Mouse (Mus musculus) brain, embryonic 14.5 days (tissue): ENCODE data around the gene Gm13697. TPM values are rescaled to one million over a fixed set of nuclear protein-coding genes. Genes with fewer than 3 reads are reported as not detected.

Experiments used
- DNase-seq: peaks from one replicate; pipeline ENCODE4 v3.0.0-alpha.2; 2011; ENCODE audit warnings: low read depth
- CTCF ChIP-seq: fragments of 200-500 bp; IDR thresholded peaks from 2 replicates; pipeline ENCODE4 v1.5.1; 2012; ENCODE audit warnings: inconsistent platforms, mild to moderate bottlenecking, moderate library complexity, borderline replicate concordance; ENCODE audit not compliant: insufficient read depth, insufficient read length; ENCODE audit errors: extremely low read depth
- POLR2A ChIP-seq: fragments of 200-500 bp; IDR thresholded peaks from 2 replicates; pipeline ENCODE4 v1.6.1; 2012; ENCODE audit warnings: mild to moderate bottlenecking, inconsistent platforms, borderline replicate concordance; ENCODE audit not compliant: poor library complexity, insufficient read depth, insufficient read length, severe bottlenecking; ENCODE audit errors: extremely low read depth
- polyA plus RNA-seq: library from polyadenylated mRNA; depleted of rRNA; stranded (reverse); fragments of >200 nt; gene quantifications from 2 replicates; pipeline ENCODE4 v1.2.3, GENCODE M21; 2012; rRNA removed

Gene Gm13697
- polyA plus RNA-seq, 1 experiment: not detected

DNA sequence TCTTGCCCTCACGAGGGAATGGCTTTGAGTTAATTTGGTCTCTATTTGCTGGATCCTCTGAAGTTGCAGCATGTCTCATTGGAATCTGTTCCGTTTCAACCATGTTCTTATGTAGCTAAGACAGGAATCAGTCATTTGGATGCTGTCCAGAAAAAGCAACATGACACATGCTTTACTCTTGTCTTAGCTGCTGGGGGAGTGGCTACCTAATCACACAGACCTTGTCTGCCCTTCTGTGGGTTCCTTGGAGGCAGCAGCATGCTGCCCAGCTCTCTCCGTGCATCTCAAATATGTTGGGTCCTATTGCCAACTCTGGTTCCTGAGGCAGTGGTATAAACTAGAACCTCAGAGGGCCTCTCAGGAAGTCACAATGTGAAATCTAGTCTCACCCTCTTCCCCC, 33.8 kb downstream of the Gm13697 start:
- TF ChIP-seq POLR2A (no peak), CTCF (no peak)
- DNase-seq: no peak

DNA sequence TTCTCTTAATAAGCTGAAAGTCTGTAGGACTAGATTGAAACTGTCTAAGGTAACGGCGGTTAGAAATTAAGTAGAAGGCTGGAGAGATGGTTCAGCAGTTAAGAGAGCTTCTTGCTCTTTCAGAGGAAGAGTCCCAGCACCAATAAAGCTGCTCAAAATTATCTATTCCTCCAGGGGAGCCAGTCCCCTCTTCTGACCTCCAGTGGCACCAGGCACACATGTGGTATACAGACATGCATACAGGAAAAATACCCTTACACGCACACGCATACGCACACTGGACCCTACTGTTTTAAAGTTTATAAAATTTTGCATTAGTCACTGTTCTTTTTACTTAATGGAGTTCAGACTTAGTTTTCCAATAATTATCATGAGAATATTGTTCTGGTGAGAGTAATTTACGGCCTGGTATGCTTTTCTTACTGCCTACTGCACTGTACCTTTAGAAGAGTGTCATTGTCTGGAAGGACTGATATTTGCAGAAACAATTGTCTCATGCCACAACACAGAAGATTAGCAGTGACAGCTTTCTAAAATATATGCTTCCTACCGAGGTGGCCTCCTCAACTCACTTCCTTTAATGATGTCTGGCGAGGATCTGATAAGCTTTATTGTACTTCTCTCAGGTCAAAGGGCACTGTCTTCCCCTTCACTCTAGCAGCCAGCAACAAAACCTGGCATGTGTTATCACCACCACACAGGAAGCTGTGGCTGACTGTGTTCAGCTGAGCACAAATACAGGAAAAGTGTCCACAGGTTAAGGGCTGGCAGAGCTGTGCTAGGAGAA, 35.2 kb downstream of the Gm13697 start:
- no peak for DNase-seq
- TF ChIP-seq POLR2A (no peak), CTCF (no peak)

DNA sequence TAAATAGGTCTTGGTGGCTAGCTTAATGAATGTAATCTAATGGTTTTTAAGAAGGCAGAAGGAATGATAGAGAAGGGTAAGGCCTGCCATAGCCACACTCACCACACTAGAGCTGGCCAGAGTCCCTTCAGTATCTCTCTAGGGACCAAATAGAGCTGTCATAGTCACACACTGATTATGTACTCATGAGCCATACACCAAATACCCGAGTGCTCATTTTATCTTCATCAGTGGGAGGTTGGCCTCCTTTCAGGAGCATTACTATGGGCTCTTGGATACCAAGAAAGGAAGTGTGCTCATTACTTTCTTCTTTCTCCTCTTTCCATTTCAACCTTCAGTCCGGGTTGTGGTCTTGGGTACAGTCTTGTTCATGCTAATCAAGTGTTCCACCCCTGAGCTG, 37.4 kb downstream of the Gm13697 start:
- DNase-seq: no peak
- TF ChIP-seq POLR2A: no peak
- TF ChIP-seq CTCF: no peak

DNA sequence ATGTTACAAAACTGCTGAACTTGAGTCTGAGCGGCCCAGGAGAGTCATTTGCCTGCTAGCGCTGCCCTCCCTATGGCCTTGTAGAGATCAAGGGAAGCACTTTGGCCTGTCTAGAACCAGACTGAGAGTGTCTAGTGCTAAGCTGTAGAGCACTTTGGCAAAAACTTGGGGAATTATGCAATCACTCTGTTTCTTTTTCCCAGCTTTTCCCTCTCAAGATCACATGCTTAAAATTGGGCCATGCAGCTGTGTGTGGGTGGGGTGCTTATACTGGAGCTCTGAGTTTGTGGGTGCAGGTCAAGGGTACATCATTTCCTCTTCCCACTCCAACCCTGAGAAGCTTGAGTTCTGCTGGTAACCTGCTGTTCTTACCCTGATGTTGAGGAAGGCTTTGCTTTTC, 38.4 kb downstream of the Gm13697 start:
- DNase-seq: no peak
- TF ChIP-seq POLR2A: no peak
- no peak for TF ChIP-seq CTCF

DNA sequence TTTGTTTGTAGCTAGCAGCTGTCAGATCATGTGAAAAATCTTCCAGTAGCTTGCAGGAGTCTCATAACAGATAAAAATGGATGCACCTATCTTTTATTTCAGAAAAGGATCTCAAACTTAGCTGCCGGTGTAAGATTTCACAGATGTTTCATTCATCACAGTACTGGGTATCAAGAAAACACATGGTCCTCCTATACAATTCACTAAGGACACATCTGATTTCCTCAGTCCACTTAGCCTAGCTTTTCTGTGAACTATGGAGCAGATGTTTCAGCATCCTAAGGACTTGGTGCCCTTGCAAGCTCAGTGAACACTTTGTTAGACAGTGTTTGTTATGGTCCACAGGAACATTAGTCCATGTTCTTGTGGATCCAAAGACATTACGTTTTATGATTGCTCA, 38.8 kb downstream of the Gm13697 start:
- DNase-seq: no peak
- TF ChIP-seq CTCF (no peak), POLR2A (no peak)

DNA sequence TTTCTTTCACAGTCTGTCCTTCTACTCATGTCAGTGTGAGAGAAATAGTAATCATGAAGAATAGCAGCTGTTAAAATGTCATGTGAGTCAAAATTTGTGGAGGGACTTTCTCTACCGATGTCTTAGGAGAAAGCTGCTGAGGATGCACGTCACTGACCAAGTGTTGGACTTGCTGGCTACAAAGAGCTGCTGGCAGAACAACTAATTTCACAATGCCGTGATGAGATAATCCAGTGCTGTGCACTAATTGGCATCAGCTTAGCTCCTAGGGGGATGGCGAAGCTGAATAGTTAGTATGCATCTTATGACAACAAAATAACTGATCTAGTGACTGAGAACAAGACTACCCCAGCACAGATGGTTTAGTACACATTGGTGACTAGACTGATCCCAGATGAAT, 40.7 kb downstream of the Gm13697 start:
- TF ChIP-seq CTCF (no peak), POLR2A (no peak)
- peak; percentile 55 for DNase-seq

DNA sequence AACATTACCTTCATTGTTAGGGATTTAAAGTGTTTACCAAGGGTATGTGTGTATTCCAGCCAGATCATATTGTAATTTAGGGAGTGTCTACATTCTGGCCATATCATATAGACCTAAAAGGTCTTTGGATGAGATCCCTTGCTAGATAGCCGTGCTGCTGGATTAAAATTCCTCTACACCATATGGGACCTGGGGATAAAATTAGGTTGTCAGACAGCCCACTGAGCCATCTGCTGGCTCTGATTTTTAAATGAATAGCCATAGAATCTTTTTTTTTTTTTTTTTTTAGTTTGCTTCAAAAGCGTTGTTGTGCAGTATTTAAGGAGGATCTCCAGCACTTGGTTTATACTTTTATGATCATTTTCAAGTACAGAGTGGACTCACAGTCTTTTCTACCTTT, 48.0 kb downstream of the Gm13697 start:
- DNase-seq: no peak

DNA sequence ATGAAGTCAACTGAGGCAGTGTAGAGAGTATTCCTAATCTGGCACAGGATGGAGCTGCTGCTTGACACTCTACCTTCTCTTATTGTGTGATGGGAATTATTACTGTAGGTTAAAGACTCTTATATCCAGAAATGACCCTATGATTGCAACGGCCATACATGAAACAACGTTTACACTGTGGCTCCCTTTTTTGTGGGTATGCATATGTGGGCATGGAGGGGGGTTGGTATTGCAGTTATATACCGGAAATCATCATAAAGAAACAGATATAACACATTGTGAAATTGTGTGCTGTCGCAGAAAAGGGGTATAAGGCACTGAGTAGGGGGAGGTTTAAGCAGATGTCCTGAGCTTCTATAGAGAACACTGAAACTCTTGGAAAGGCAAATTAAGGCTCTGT, 51.5 kb downstream of the Gm13697 start:
- TF ChIP-seq POLR2A: no peak
- DNase-seq: no peak

More for the DNA sequence above, 48.0 kb downstream of the Gm13697 start:
- TF ChIP-seq POLR2A (no peak), CTCF (no peak)

Other genes with a start within 250 kb of the Gm13697 start
- 37.4 and 49.8 TPM in 2 replicates for gene Fam171b, start 172.1 kb upstream of the Gm13697 start, polyA plus RNA-seq
- gene Zswim2, start 43.5 kb upstream of the Gm13697 start, polyA plus RNA-seq: not detected in 2 replicates
- not detected in 2 replicates for gene Gm13698, start 29.1 kb upstream of the Gm13697 start, polyA plus RNA-seq
- not detected in 2 replicates for gene Gm13693, start 23.2 kb upstream of the Gm13697 start, polyA plus RNA-seq
- not detected in 2 replicates for gene Gm13695, start 17.4 kb upstream of the Gm13697 start, polyA plus RNA-seq
- gene Gm13696, start 11.6 kb upstream of the Gm13697 start, polyA plus RNA-seq: not detected in 2 replicates
- gene Gm13694, start 5.8 kb upstream of the Gm13697 start, polyA plus RNA-seq: not detected in 2 replicates
- not detected in 2 replicates for gene Gm13691, start 5.8 kb downstream of the Gm13697 start, polyA plus RNA-seq